Mouse (Mus musculus): Measurements from ENCODE around the gene Phpt1.

- TF ChIP-seq POLR2A (IDR thresholded peaks at IDR 0.05; ENCODE audit: control insufficient read depth, low read depth, low read length) (0 out of 2 replicates have a peak, but pooled peaks have one; percentile 21), CTCF (IDR thresholded peaks at IDR 0.05; ENCODE audit: control insufficient read depth, insufficient read depth, insufficient replicate concordance, low read depth, low read length) (no peak)
Observed at GRCm38 (mm10) chr2:25617578-25617977, 42.6 kb upstream of the Phpt1 start, which contains the start of gene Ccdc183.
